Mouse (Mus musculus) lung, adult 2 months (tissue): ENCODE data around the gene Ksr2.

Source experiments
- CTCF ChIP-seq: fragments of 200-500 bp; IDR thresholded peaks from 2 replicates; pipeline ENCODE4 v1.5.1; 2011; ENCODE audit warnings: mild to moderate bottlenecking, low read length, control low read depth; ENCODE audit not compliant: insufficient read depth
- POLR2A ChIP-seq: fragments of 200-500 bp; IDR thresholded peaks from 2 replicates; pipeline ENCODE4 v1.6.1; 2011; ENCODE audit warnings: low read depth, mild to moderate bottlenecking, control low read depth, low read length, borderline replicate concordance; ENCODE audit errors: extremely low read depth

DNA sequence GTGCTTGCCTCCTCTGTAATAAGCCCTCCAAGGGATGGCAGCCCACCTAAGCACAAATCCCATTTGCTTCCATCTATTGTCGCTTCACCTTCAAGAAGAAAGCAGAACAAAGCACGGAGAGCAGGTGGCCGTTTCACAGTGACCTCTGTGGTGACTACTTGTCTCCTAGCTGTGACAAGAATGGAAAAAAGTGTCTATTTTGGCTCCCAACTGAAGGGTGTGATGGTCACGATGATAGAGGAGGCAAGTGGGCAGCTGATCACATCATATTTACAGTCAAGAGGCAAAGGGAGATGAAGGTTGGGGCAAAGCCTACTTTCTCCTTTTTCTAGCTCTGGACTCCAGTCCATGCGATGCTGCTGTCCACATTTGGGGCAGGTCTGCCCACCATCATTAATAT lies 18.0 kb upstream of the Ksr2 start:
- TF ChIP-seq CTCF (no peak), POLR2A (no peak)
